9 mouse cellular contexts compared by ENCODE assay signal in genomic region chr5:134865158-134865557, GRCm38 (mm10). TPM values are rescaled to one million over a fixed set of nuclear protein-coding genes. Genes with fewer than 3 reads are reported as not detected.
DNase-seq lines count a peak whose midpoint lies in the region; ATAC-seq lines count a peak whose summit lies in the region.
"Had no signal": no experiment of that assay in that cellular context is flagged by ENCODE, and none has a peak within 500 bp of the region (broad histone marks: within the 10 kb centered on the region; RNA-seq: fewer than 3 reads in every experiment).

No protein-coding gene starts in this region.

- no peak overlapping the region for H3K4me3 ChIP-seq in hindbrain, embryonic 13.5 days

- 63% methylated on average over 8 of the region's 8 CpGs for WGBS in hindbrain, embryonic 13.5 days

- ATAC-seq in cerebellum, adult (ENCODE audit: insufficient number of reproducible peaks, low FRiP score, low TSS enrichment), result no peak
- no peak for ATAC-seq in hindbrain, embryonic 13.5 days (ENCODE audit: low FRiP score)

- no peaks in the 10 kb centered on the region for H3K9me3 ChIP-seq in hindbrain, embryonic 13.5 days

- no peak overlapping the region for H3K27ac ChIP-seq in hindbrain, embryonic 13.5 days

- H3K9ac ChIP-seq in hindbrain, embryonic 13.5 days, result no peak overlapping the region

- H3K36me3 ChIP-seq in hindbrain, embryonic 13.5 days, result no peaks in the 10 kb centered on the region

- H3K4me1 ChIP-seq in hindbrain, embryonic 13.5 days (replicated peaks), result no peaks in the 10 kb centered on the region

- H3K4me2 ChIP-seq in hindbrain, embryonic 13.5 days, result no peak overlapping the region

- peak; percentile 6 for DNase-seq in cerebellum, adult 11 months
- DNase-seq in right cerebral cortex, postnatal 14 days, result peak; percentile 28
- DNase-seq in right cerebral cortex, postnatal 25 days, result no peak
- DNase-seq in heart, postnatal 10 days, result peak; percentile 89 to 90
- peak; percentile 63 to 83 for DNase-seq in lung, postnatal 4 days
- DNase-seq in layer of hippocampus, postnatal 36 days, result no peak

- H3K27me3 ChIP-seq in hindbrain, embryonic 13.5 days, result no peaks in the 10 kb centered on the region

- intact Hi-C loops in heart, postnatal 10 days (cut with DNase I), result loop anchor here (5.0 kb wide), 1 partner anchor 78 kb away; no protein-coding TSS in a partner anchor

RNA-seq across cellular contexts. Expression of gene Tmem270, which starts 41.4 kb away (rescaled TPM):
- total RNA-seq in heart, postnatal 10 days (2021), result not detected
- not detected in 2 replicates for polyA plus RNA-seq in hindbrain, embryonic 13.5 days (2015; fragmentation: Nextera tagmentation; extraction: Ambion mirVana)
- total RNA-seq in layer of hippocampus, postnatal 36 days (2021), result not detected
- polyA plus RNA-seq: neural tube, embryonic 14.5 days had no signal

RNA-seq across cellular contexts. Expression of gene Cldn13, which starts 50.2 kb away (rescaled TPM):
- not detected for total RNA-seq in heart, postnatal 10 days (2021)
- 0.31 TPM in 1 of 2 replicates, not detected in the other for polyA plus RNA-seq in hindbrain, embryonic 13.5 days (2015; fragmentation: Nextera tagmentation; extraction: Ambion mirVana)
- not detected for total RNA-seq in layer of hippocampus, postnatal 36 days (2021)

Comparison
In these comparisons a context has a peak if more than half of its experiments do, and no peak if none do; other contexts are left out.
1. DNase-seq: peak in cerebellum, adult 11 months (single experiment), right cerebral cortex, postnatal 14 days (single experiment), heart, postnatal 10 days (2 of 2) and lung, postnatal 4 days (2 of 2); none in right cerebral cortex, postnatal 25 days (single experiment) and layer of hippocampus, postnatal 36 days (0 of 2).